ENCODE assay signal across 8 mouse cellular contexts in the genomic region with DNA sequence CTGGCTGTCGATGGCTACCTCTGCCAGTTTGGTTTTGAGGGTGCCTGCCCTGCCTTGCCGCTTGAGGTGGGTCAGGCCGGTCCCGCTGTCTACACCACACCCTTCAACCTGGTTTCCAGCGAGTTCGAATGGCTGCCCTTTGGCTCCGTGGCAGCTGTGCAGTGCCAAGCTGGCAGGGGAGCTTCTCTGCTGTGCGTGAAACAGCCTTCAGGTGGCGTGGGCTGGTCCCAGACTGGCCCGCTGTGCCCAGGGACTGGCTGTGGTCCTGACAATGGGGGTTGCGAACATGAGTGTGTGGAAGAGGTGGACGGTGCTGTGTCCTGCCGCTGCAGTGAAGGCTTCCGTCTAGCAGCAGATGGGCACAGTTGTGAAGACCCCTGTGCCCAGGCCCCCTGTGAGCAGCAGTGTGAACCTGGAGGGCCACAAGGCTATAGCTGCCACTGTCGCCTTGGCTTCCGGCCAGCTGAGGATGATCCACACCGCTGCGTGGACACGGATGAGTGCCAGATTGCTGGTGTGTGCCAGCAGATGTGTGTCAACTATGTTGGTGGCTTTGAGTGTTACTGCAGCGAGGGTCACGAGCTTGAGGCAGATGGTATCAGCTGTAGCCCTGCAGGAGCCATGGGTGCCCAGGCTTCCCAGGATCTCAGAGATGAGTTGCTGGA. TPM values are rescaled to one million over a fixed set of nuclear protein-coding genes. Genes with fewer than 3 reads are reported as not detected.
A peak's percentile ranks its signal among the peaks of the same experiment; 100 is the strongest.
DNase-seq lines count a peak whose midpoint lies in the region; ATAC-seq and TF ChIP-seq lines count a peak whose summit lies in the region.

No protein-coding gene starts in this region.

- ATAC-seq in forebrain, postnatal 0 days, result no peak
- no peak for ATAC-seq in liver, embryonic 12.5 days
- ATAC-seq in frontal cortex, adult (ENCODE audit: low TSS enrichment), result no peak
- ATAC-seq in megakaryocyte-erythroid progenitor cell, adult 5-6 weeks (replicated peaks; ENCODE audit: low FRiP score, low TSS enrichment, poor library complexity, severe bottlenecking), result no peak

- H3K36me3 ChIP-seq in ES-E14 (ENCODE audit: control insufficient read depth, insufficient read depth, low read length, poor library complexity, severe bottlenecking), result no peaks in the 10 kb centered on the region
- no peaks in the 10 kb centered on the region for H3K36me3 ChIP-seq in forebrain, postnatal 0 days (ENCODE audit: insufficient read depth)
- no peaks in the 10 kb centered on the region for H3K36me3 ChIP-seq in liver, embryonic 12.5 days

- H3K4me3 ChIP-seq in ES-E14 (ENCODE audit: insufficient read depth in 1 of 2, low read depth in 1 of 2, low read length in 2 of 2, poor library complexity in 1 of 2, severe bottlenecking in 1 of 2), result peak overlapping the region; percentile 60 to 61; a peak in 3 of 4 replicates
- peak overlapping the region; percentile 38 for H3K4me3 ChIP-seq in forebrain, postnatal 0 days (ENCODE audit: low read depth, low read length)
- H3K4me3 ChIP-seq in liver, embryonic 12.5 days, result peak overlapping the region; percentile 56

- intact Hi-C loops in gastrocnemius, postnatal 14 days (cut with DNase I; ENCODE audit: low total_unique reads), result no loop called here

- H3K9ac ChIP-seq in ES-E14 (ENCODE audit: insufficient read depth, low read depth, low read length, poor library complexity, severe bottlenecking), result peak overlapping the region; percentile 38; the same call in 1 of the 2 replicates
- peak overlapping the region; percentile 55 for H3K9ac ChIP-seq in forebrain, postnatal 0 days
- peak overlapping the region; percentile 71 for H3K9ac ChIP-seq in liver, embryonic 12.5 days

- peak overlapping the region; percentile 86 for H3K4me2 ChIP-seq in forebrain, postnatal 0 days (ENCODE audit: low read depth)
- peak overlapping the region; percentile 92 for H3K4me2 ChIP-seq in liver, embryonic 12.5 days

- TF ChIP-seq CTCF in forebrain, postnatal 0 days (IDR thresholded peaks at IDR 0.05; ENCODE audit: low read depth), result peak; percentile 21; the same call in 1 of the 2 replicates

- 39% methylated on average over 21 of the region's 21 CpGs for WGBS in forebrain, postnatal 0 days
- 45% methylated on average over 21 of the region's 21 CpGs for WGBS in liver, embryonic 12.5 days (ENCODE audit: insufficient replicate concordance)

- no peaks in the 10 kb centered on the region for H3K9me3 ChIP-seq in ES-E14 (ENCODE audit: control insufficient read depth, insufficient read depth, low read depth, low read length)
- no peaks in the 10 kb centered on the region for H3K9me3 ChIP-seq in forebrain, postnatal 0 days (ENCODE audit: low read length)
- H3K9me3 ChIP-seq in liver, embryonic 12.5 days (replicated peaks), result no peaks in the 10 kb centered on the region

- no peak overlapping the region for H3K27ac ChIP-seq in ES-E14 (ENCODE audit: insufficient read depth, low read depth, low read length, poor library complexity, severe bottlenecking)
- no peak overlapping the region for H3K27ac ChIP-seq in forebrain, postnatal 0 days (ENCODE audit: low read depth, low read length)
- peak overlapping the region; percentile 83; the same call in 1 of the 2 replicates for H3K27ac ChIP-seq in liver, embryonic 12.5 days

- H3K4me1 ChIP-seq in ES-E14 (ENCODE audit: control insufficient read depth in 2 of 2, insufficient read depth in 2 of 2, low read length in 2 of 2, poor library complexity in 1 of 2), result peaks cover 7 to 25% of the 10 kb centered on the region in 2 experiments; a peak in 3 of 4 replicates
- peaks cover 17% of the 10 kb centered on the region for H3K4me1 ChIP-seq in forebrain, postnatal 0 days (ENCODE audit: insufficient read depth)
- peaks cover 73% of the 10 kb centered on the region for H3K4me1 ChIP-seq in liver, embryonic 12.5 days

- peak; percentile 32 for DNase-seq in gastrocnemius, postnatal 10 days
- no peak for DNase-seq in gastrocnemius, postnatal 14 days
- DNase-seq in ES-E14 (ENCODE audit: low read depth, low spot score), result no peak
- DNase-seq in forebrain, postnatal 0 days, result peak; percentile 24
- DNase-seq in layer of hippocampus, adult 18-20 months (ENCODE audit: low spot score in 2 of 2), result no peak

- no peaks in the 10 kb centered on the region for H3K27me3 ChIP-seq in forebrain, postnatal 0 days (ENCODE audit: insufficient read depth, low read length)
- peaks cover 52% of the 10 kb centered on the region for H3K27me3 ChIP-seq in liver, embryonic 12.5 days (replicated peaks)

- in situ Hi-C loops in ES-E14 (cut with MboI; ENCODE audit: low sequenced_read_pairs in 2 of 2, unreplicated experiment in 2 of 2), result no loop called here

TF ChIP-seq in ES-E14, 5 proteins besides CTCF, POLR2A, EP300 and RAD21:
- TF ChIP-seq ZNF384 (IDR thresholded peaks at IDR 0.05; ENCODE audit: low read depth, low read length) (no peak), MAFK (IDR thresholded peaks at IDR 0.05; ENCODE audit: insufficient read depth, low read depth, low read length) (no peak), CHD2 (IDR thresholded peaks at IDR 0.05; ENCODE audit: low read depth, low read length) (no peak), HCFC1 (IDR thresholded peaks at IDR 0.05; ENCODE audit: borderline replicate concordance, insufficient read depth, low read length) (no peak), ZC3H11A (IDR thresholded peaks at IDR 0.05; ENCODE audit: borderline replicate concordance, low read depth, low read length) (no peak)
TF ChIP-seq in ES-E14: peak in this region for 0.

RNA-seq across cellular contexts. Expression of gene Cd248, which starts 0.8 kb away (rescaled TPM):
- 10 to 100 TPM; 45.2 to 60.2 TPM for total RNA-seq in gastrocnemius, postnatal 10 days (2021)
- total RNA-seq in gastrocnemius, postnatal 14 days (2021), result 10 to 100 TPM; 23.8 to 43.2 TPM
- 4.5 and 9.0 TPM in 2 replicates for total RNA-seq in ES-E14 (2012; rRNA removed)
- 11.8 and 20.8 TPM in 2 replicates for total RNA-seq in forebrain, postnatal 0 days (2014; rRNA removed)
- polyA plus RNA-seq in forebrain, postnatal 0 days (2015; fragmentation: Nextera tagmentation; extraction: Ambion mirVana), result 16.3 and 18.1 TPM in 2 replicates
- 7.7 and 9.5 TPM in 2 replicates for polyA plus RNA-seq in liver, embryonic 12.5 days (2016; fragmentation: Nextera tagmentation; extraction: Ambion mirVana)
- total RNA-seq in megakaryocyte-erythroid progenitor cell, adult 5-6 weeks (2014; fragmentation: Nextera tagmentation), result 3.2 and 3.3 TPM in 2 replicates
- total RNA-seq in megakaryocyte-erythroid progenitor cell, adult 5-6 weeks (2017), result 0.27 and 4.1 TPM in 2 replicates
- 1 to 10 TPM; 1.7 to 1.8 TPM for total RNA-seq in layer of hippocampus, adult 18-20 months (2021)

RNA-seq across cellular contexts. Expression of gene Tmem151a, which starts 16.6 kb away (rescaled TPM):
- under 1 TPM; 0.23 to 0.27 TPM for total RNA-seq in gastrocnemius, postnatal 10 days (2021)
- total RNA-seq in gastrocnemius, postnatal 14 days (2021), result under 1 TPM; 0.16 to 0.69 TPM
- 0.89 and 2.3 TPM in 2 replicates for total RNA-seq in ES-E14 (2012; rRNA removed)
- 22.6 and 37.0 TPM in 2 replicates for total RNA-seq in forebrain, postnatal 0 days (2014; rRNA removed)
- polyA plus RNA-seq in forebrain, postnatal 0 days (2015; fragmentation: Nextera tagmentation; extraction: Ambion mirVana), result 40.6 and 46.2 TPM in 2 replicates
- 1.0 and 1.5 TPM in 2 replicates for polyA plus RNA-seq in liver, embryonic 12.5 days (2016; fragmentation: Nextera tagmentation; extraction: Ambion mirVana)
- total RNA-seq in megakaryocyte-erythroid progenitor cell, adult 5-6 weeks (2014; fragmentation: Nextera tagmentation), result 1.2 TPM in 1 of 2 replicates, not detected in the other
- not detected in 2 replicates for total RNA-seq in megakaryocyte-erythroid progenitor cell, adult 5-6 weeks (2017)
- total RNA-seq in layer of hippocampus, adult 18-20 months (2021), result 100 to 1,000 TPM; 124 to 128 TPM

RNA-seq across cellular contexts. Expression of gene Rin1, which starts 18.4 kb away (rescaled TPM):
- 1 to 10 TPM; 1.5 to 1.8 TPM for total RNA-seq in gastrocnemius, postnatal 10 days (2021)
- 1 to 10 TPM in 1 of 2 experiments, under 1 TPM in 1; 0.55 to 1.1 TPM for total RNA-seq in gastrocnemius, postnatal 14 days (2021)
- total RNA-seq in ES-E14 (2012; rRNA removed), result 9.0 and 16.5 TPM in 2 replicates
- total RNA-seq in forebrain, postnatal 0 days (2014; rRNA removed), result 3.0 and 9.8 TPM in 2 replicates
- 1.7 and 2.4 TPM in 2 replicates for polyA plus RNA-seq in forebrain, postnatal 0 days (2015; fragmentation: Nextera tagmentation; extraction: Ambion mirVana)
- polyA plus RNA-seq in liver, embryonic 12.5 days (2016; fragmentation: Nextera tagmentation; extraction: Ambion mirVana), result 0.50 and 0.92 TPM in 2 replicates
- total RNA-seq in megakaryocyte-erythroid progenitor cell, adult 5-6 weeks (2014; fragmentation: Nextera tagmentation), result 0.89 and 1.3 TPM in 2 replicates
- total RNA-seq in megakaryocyte-erythroid progenitor cell, adult 5-6 weeks (2017), result 0.66 TPM in 1 of 2 replicates, not detected in the other
- 100 to 1,000 TPM; 106 to 107 TPM for total RNA-seq in layer of hippocampus, adult 18-20 months (2021)

RNA-seq across cellular contexts. Expression of gene Yif1a, which starts 19.6 kb away (rescaled TPM):
- total RNA-seq in gastrocnemius, postnatal 10 days (2021), result 10 to 100 TPM; 46.4 to 49.3 TPM
- total RNA-seq in gastrocnemius, postnatal 14 days (2021), result 10 to 100 TPM; 43.8 to 47.3 TPM
- 84.4 and 110 TPM in 2 replicates for total RNA-seq in ES-E14 (2012; rRNA removed)
- 44.6 and 54.9 TPM in 2 replicates for total RNA-seq in forebrain, postnatal 0 days (2014; rRNA removed)
- 50.5 and 59.9 TPM in 2 replicates for polyA plus RNA-seq in forebrain, postnatal 0 days (2015; fragmentation: Nextera tagmentation; extraction: Ambion mirVana)
- 51.7 and 53.9 TPM in 2 replicates for polyA plus RNA-seq in liver, embryonic 12.5 days (2016; fragmentation: Nextera tagmentation; extraction: Ambion mirVana)
- 38.6 and 43.4 TPM in 2 replicates for total RNA-seq in megakaryocyte-erythroid progenitor cell, adult 5-6 weeks (2014; fragmentation: Nextera tagmentation)
- total RNA-seq in megakaryocyte-erythroid progenitor cell, adult 5-6 weeks (2017), result 7.5 and 13.6 TPM in 2 replicates
- total RNA-seq in layer of hippocampus, adult 18-20 months (2021), result 10 to 100 TPM; 21.6 to 24.0 TPM

RNA-seq across cellular contexts. Expression of gene Brms1, which starts 27.5 kb away (rescaled TPM):
- 10 to 100 TPM; 14.3 to 15.5 TPM for total RNA-seq in gastrocnemius, postnatal 10 days (2021)
- total RNA-seq in gastrocnemius, postnatal 14 days (2021), result 10 to 100 TPM; 11.1 to 11.3 TPM
- 18.6 and 24.1 TPM in 2 replicates for total RNA-seq in ES-E14 (2012; rRNA removed)
- total RNA-seq in forebrain, postnatal 0 days (2014; rRNA removed), result 9.5 and 15.5 TPM in 2 replicates
- 27.6 and 29.3 TPM in 2 replicates for polyA plus RNA-seq in forebrain, postnatal 0 days (2015; fragmentation: Nextera tagmentation; extraction: Ambion mirVana)
- 40.4 TPM in 2 replicates for polyA plus RNA-seq in liver, embryonic 12.5 days (2016; fragmentation: Nextera tagmentation; extraction: Ambion mirVana)
- total RNA-seq in megakaryocyte-erythroid progenitor cell, adult 5-6 weeks (2014; fragmentation: Nextera tagmentation), result 25.3 and 37.1 TPM in 2 replicates
- total RNA-seq in megakaryocyte-erythroid progenitor cell, adult 5-6 weeks (2017), result 30.3 and 36.7 TPM in 2 replicates
- total RNA-seq in layer of hippocampus, adult 18-20 months (2021), result 10 to 100 TPM; 22.4 to 23.2 TPM

Comparison
In these comparisons a context has a peak if more than half of its experiments do, and no peak if none do; other contexts are left out.
1. DNase-seq: peak in gastrocnemius, postnatal 10 days (single experiment) and forebrain, postnatal 0 days (single experiment); none in gastrocnemius, postnatal 14 days (single experiment), ES-E14 (single experiment) and layer of hippocampus, adult 18-20 months (0 of 2).
2. Peak in every context shown above with its lines, with median percentiles within 50 percentile points of each other: H3K4me3 ChIP-seq and H3K9ac ChIP-seq.